Mouse (Mus musculus) thymus, postnatal 14 days (tissue): ENCODE measurements around the gene Gm20388.
"Not testable (repeated sequence)": the region's sequence is repeated elsewhere in the genome, so short reads cannot be mapped to it uniquely, and the experiment has no call there.

Experiments used
- DNase-seq: peaks from one replicate; pipeline ENCODE4 v3.0.0; 2021

Gene Gm20388

GRCm38 (mm10) chr8:123478456-123479218 lies 3568.0 kb downstream of the Gm20388 start:
- peak; percentile 11 for DNase-seq

- peak; percentile 32 for DNase-seq
Observed at GRCm38 (mm10) chr8:123482627-123483026, 3572.0 kb downstream of the Gm20388 start.

- no peak for DNase-seq
Observed at GRCm38 (mm10) chr8:123491280-123492075, 3580.8 kb downstream of the Gm20388 start.

- no peak for DNase-seq
Observed at GRCm38 (mm10) chr8:123492898-123493297, 3582.3 kb downstream of the Gm20388 start.

- no peak for DNase-seq
Observed at GRCm38 (mm10) chr8:123497699-123498098, 3587.1 kb downstream of the Gm20388 start.

- no peak for DNase-seq
Observed at GRCm38 (mm10) chr8:123498963-123499362, 3588.3 kb downstream of the Gm20388 start.

- no peak for DNase-seq
Observed at GRCm38 (mm10) chr8:123499556-123499955, 3588.9 kb downstream of the Gm20388 start.

- no peak for DNase-seq
Observed at GRCm38 (mm10) chr8:123502192-123502591, 3591.6 kb downstream of the Gm20388 start.

GRCm38 (mm10) chr8:123503801-123504467 lies 3593.3 kb downstream of the Gm20388 start:
- DNase-seq: no peak

- DNase-seq: no peak
Observed at GRCm38 (mm10) chr8:123504591-123505195, 3594.1 kb downstream of the Gm20388 start.

- DNase-seq: no peak
Observed at GRCm38 (mm10) chr8:123505267-123505666, 3594.6 kb downstream of the Gm20388 start.

GRCm38 (mm10) chr8:123505695-123506094 lies 3595.1 kb downstream of the Gm20388 start:
- no peak for DNase-seq

- no peak for DNase-seq
Observed at GRCm38 (mm10) chr8:123507153-123507552, 3596.5 kb downstream of the Gm20388 start.

- no peak for DNase-seq
Observed at GRCm38 (mm10) chr8:123510819-123511218, 3600.2 kb downstream of the Gm20388 start.

- DNase-seq: no peak
Observed at GRCm38 (mm10) chr8:123514136-123514535, 3603.5 kb downstream of the Gm20388 start.

- peak; percentile 92 for DNase-seq
Observed at GRCm38 (mm10) chr8:123514781-123515539, 3604.3 kb downstream of the Gm20388 start, which contains the start of gene Dbndd1. TSS of gene Dbndd1 (minus strand) at chr8:123515463.

- DNase-seq: no peak
Observed at GRCm38 (mm10) chr8:123515540-123515897, 3604.9 kb downstream of the Gm20388 start.

- DNase-seq: no peak
Observed at GRCm38 (mm10) chr8:123516596-123516995, 3606.0 kb downstream of the Gm20388 start.

GRCm38 (mm10) chr8:123518172-123518571 lies 3607.5 kb downstream of the Gm20388 start:
- no peak for DNase-seq

GRCm38 (mm10) chr8:123518667-123519066 lies 3608.0 kb downstream of the Gm20388 start, which contains the start of gene Gas8:
TSS of gene Gas8 (plus strand) at chr8:123518834.
- peak; percentile 91 for DNase-seq

GRCm38 (mm10) chr8:123520048-123520447 lies 3609.4 kb downstream of the Gm20388 start:
- DNase-seq: not testable (repeated sequence)
